Mouse (Mus musculus) kidney, embryonic 16.5 days (tissue): ENCODE results near the gene Arnt2. TPM values are rescaled to one million over a fixed set of nuclear protein-coding genes. Genes with fewer than 3 reads are reported as not detected.

ENCODE experiments used
- ATAC-seq: fragments of 200-750 bp; cut with Nextera tagmentation; 2 replicates; pipeline ENCODE4 v1.8.0; 2017; ENCODE audit warnings: moderate TSS enrichment; ENCODE audit not compliant: low FRiP score, low TSS enrichment
- H3K27ac ChIP-seq: fragments of 300-500 bp; sonication (generic); 2 replicates; pipeline ENCODE4 v1.5.1; 2014; ENCODE audit warnings: low read length
- H3K27me3 ChIP-seq: fragments of 300-500 bp; sonication (generic); 2 replicates; pipeline ENCODE4 v1.6.1; 2014; ENCODE audit warnings: low read length, control low read depth, mixed read lengths; ENCODE audit not compliant: insufficient read depth
- H3K36me3 ChIP-seq: fragments of 300-500 bp; sonication (generic); 2 replicates; pipeline ENCODE4 v1.6.1; 2014; ENCODE audit warnings: low read length, control low read depth, mixed read lengths; ENCODE audit not compliant: insufficient read depth
- H3K4me1 ChIP-seq: fragments of 300-500 bp; sonication (generic); 2 replicates; pipeline ENCODE4 v1.6.1; 2014; ENCODE audit warnings: low read length, control low read depth, mixed read lengths; ENCODE audit not compliant: insufficient read depth
- H3K4me2 ChIP-seq: fragments of 300-500 bp; sonication (generic); replicated peaks from 2 replicates; pipeline ENCODE4 v1.6.1; 2014; ENCODE audit warnings: low read depth, low read length
- H3K4me3 ChIP-seq: fragments of 300-500 bp; sonication (generic); 2 replicates; pipeline ENCODE4 v1.5.1; 2014; ENCODE audit warnings: mild to moderate bottlenecking, low read length
- H3K9ac ChIP-seq: fragments of 300-500 bp; sonication (generic); replicated peaks from 2 replicates; pipeline ENCODE4 v1.6.1; 2014; ENCODE audit warnings: low read length
- H3K9me3 ChIP-seq: fragments of 300-500 bp; sonication (generic); 2 replicates; pipeline ENCODE4 v1.6.1; 2016; ENCODE audit warnings: low read length, control low read depth
- WGBS: fragments of 180-500 bp; shearing (Covaris S2); extraction: QIAGEN DNeasy Blood & Tissue Kit; methylation state at CpG from one replicate; pipeline ENCODE4 v1.1.7; 2014; 5-methylcytosine and 5-hydroxymethylcytosine counted together
- polyA plus RNA-seq: library from polyadenylated mRNA; unstranded; fragments of >200 nt; fragmentation: Nextera tagmentation; extraction: Ambion mirVana; gene quantifications from 2 replicates; pipeline ENCODE4 v1.2.1, GENCODE M21; 2015

The Arnt2 gene
- polyA plus RNA-seq, 1 experiment from 2014 or later, result 10.8 TPM

GRCm38 (mm10) chr7:84355619-84356570 lies 54.1 kb downstream of the Arnt2 start:
- Histone ChIP-seq H3K4me1 (peaks cover 6% of the 10 kb centered on the region), H3K36me3 (no peaks in the 10 kb centered on the region), H3K27ac (no peak overlapping the region), H3K9me3 (no peaks in the 10 kb centered on the region), H3K9ac (no peak overlapping the region), H3K4me2 (no peak overlapping the region), H3K4me3 (no peak overlapping the region), H3K27me3 (no peaks in the 10 kb centered on the region)
- WGBS, result 61% methylated on average over 10 of the region's 10 CpGs
- no peak for ATAC-seq

DNA sequence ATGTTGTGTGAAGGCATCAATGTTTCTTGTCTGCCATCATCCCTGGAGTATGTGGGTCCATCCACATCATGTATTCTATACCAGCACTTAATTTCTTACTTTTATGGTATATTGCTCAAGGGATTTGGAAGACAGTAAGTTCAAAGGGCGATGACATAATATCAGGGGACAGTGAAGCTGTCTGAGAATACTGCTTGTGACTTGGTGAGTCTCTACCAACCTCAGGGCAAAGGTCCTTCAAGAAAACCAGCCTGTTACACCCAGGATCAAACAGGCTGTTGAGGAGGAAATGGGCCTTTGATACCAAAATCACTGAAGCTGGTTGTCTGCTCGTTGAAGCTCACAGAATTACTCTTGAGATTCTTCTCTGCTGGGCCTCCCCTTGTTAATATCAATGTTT lies 55.1 kb downstream of the Arnt2 start:
- Histone ChIP-seq H3K36me3 (no peaks in the 10 kb centered on the region), H3K4me3 (no peak overlapping the region), H3K9me3 (no peaks in the 10 kb centered on the region), H3K4me2 (no peak overlapping the region), H3K27me3 (no peaks in the 10 kb centered on the region), H3K4me1 (peaks cover 6% of the 10 kb centered on the region), H3K9ac (no peak overlapping the region), H3K27ac (no peak overlapping the region)
- WGBS, result 80% methylated on average over 2 of the region's 2 CpGs
- no peak for ATAC-seq

DNA sequence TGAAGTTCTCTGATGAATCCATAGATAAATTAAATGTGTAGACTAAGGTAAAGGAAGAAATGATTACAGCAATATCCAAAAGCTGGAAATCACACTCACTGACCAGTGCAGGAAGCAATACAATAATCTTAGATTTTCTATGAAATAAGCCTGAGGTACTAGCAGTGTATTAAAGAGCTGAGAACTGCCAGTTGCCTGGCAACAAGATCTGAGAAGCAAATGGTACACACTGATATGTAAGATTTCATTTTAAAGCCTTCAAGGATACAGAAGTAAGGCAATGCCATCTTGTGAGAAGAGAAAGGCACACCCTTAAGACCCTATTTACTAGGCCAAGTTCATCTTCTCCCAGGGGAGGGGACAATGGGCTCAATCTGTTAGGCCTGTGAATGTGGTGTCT lies 59.4 kb downstream of the Arnt2 start:
- no peak for ATAC-seq
- no peak overlapping the region for H3K27ac ChIP-seq

GRCm38 (mm10) chr7:84349976-84350375 lies 60.0 kb downstream of the Arnt2 start:
- Histone ChIP-seq H3K4me1 (no peaks in the 10 kb centered on the region), H3K36me3 (peaks cover 9% of the 10 kb centered on the region; the same call in 1 of the 2 replicates), H3K27me3 (no peaks in the 10 kb centered on the region), H3K4me2 (no peak overlapping the region), H3K27ac (no peak overlapping the region), H3K9ac (no peak overlapping the region), H3K9me3 (no peaks in the 10 kb centered on the region), H3K4me3 (no peak overlapping the region)
- WGBS, result 79% methylated on average over 2 of the region's 2 CpGs
- ATAC-seq, result no peak

More for the DNA sequence above, 59.4 kb downstream of the Arnt2 start:
- Histone ChIP-seq H3K4me3 (no peak overlapping the region), H3K4me2 (no peak overlapping the region), H3K27me3 (no peaks in the 10 kb centered on the region), H3K4me1 (no peaks in the 10 kb centered on the region), H3K9ac (no peak overlapping the region), H3K9me3 (no peaks in the 10 kb centered on the region), H3K36me3 (peaks cover 6% of the 10 kb centered on the region; the same call in 1 of the 2 replicates)

DNA sequence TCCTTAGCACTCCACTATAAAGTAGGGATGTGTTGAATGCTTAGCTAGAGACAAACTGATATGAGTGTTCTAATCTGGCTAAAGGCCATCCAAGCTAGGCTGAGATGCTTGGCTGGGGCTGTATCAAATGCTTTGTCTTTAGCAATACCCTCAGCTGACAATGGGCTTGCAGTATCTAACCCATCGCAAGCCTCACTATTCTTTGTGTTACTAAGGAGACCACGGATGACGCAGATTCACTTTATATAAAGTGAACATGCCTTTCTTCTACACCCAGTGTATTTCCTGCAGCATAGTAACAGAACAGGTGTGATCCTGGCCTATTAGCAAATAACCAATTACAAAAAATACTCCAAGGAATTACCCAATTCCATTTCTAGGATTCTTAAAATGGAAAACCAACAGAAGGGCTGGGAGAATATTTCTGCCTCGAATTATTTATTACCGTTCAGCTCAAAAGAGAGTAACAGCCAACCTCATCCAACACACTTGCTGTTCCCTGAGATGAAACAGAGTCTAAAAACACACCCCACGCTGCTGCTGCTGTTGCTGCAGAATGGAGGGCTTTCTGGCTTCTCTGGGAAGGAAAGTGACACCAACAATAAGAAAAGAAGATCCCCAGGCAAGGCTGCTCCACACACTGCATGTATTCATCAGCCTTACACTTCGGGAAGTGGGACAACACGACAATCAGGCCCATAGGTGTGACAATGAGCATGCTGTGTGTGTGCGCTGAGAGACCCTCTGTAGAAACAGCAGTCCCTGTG lies 61.6 kb downstream of the Arnt2 start:
- Histone ChIP-seq H3K9ac (no peak overlapping the region), H3K4me1 (no peaks in the 10 kb centered on the region), H3K27me3 (no peaks in the 10 kb centered on the region), H3K9me3 (peaks cover under 1% of the 10 kb centered on the region; the same call in 1 of the 2 replicates), H3K36me3 (peaks cover 17% of the 10 kb centered on the region), H3K4me3 (no peak overlapping the region), H3K4me2 (no peak overlapping the region), H3K27ac (no peak overlapping the region)
- WGBS, result 94% methylated on average over 9 of the region's 9 CpGs
- no peak for ATAC-seq

GRCm38 (mm10) chr7:84343160-84343559 lies 66.8 kb downstream of the Arnt2 start:
- Histone ChIP-seq H3K4me1 (no peaks in the 10 kb centered on the region), H3K27me3 (no peaks in the 10 kb centered on the region), H3K4me2 (no peak overlapping the region), H3K4me3 (no peak overlapping the region), H3K36me3 (peaks cover 17% of the 10 kb centered on the region), H3K9me3 (peaks cover 3% of the 10 kb centered on the region; the same call in 1 of the 2 replicates), H3K27ac (no peak overlapping the region), H3K9ac (no peak overlapping the region)
- WGBS, result 95% methylated on average over 3 of the region's 3 CpGs
- ATAC-seq, result no peak

- Histone ChIP-seq H3K27me3 (no peaks in the 10 kb centered on the region), H3K4me1 (peaks cover 5% of the 10 kb centered on the region; the same call in 1 of the 2 replicates), H3K4me2 (no peak overlapping the region), H3K27ac (no peak overlapping the region), H3K9ac (no peak overlapping the region), H3K36me3 (peaks cover 11% of the 10 kb centered on the region), H3K9me3 (peaks cover 3% of the 10 kb centered on the region; the same call in 1 of the 2 replicates), H3K4me3 (no peak overlapping the region)
- WGBS, result 76% methylated on average over 1 of the region's 1 CpGs
- ATAC-seq, result no peak
Measured at GRCm38 (mm10) chr7:84341001-84341400, 69.0 kb downstream of the Arnt2 start.

- Histone ChIP-seq H3K36me3 (peaks cover 7% of the 10 kb centered on the region), H3K9ac (no peak overlapping the region), H3K4me3 (no peak overlapping the region), H3K27me3 (no peaks in the 10 kb centered on the region), H3K27ac (no peak overlapping the region), H3K9me3 (peaks cover 3% of the 10 kb centered on the region; the same call in 1 of the 2 replicates), H3K4me2 (no peak overlapping the region), H3K4me1 (peaks cover 9% of the 10 kb centered on the region; the same call in 1 of the 2 replicates)
- WGBS, result 55% methylated on average over 1 of the region's 1 CpGs
- no peak for ATAC-seq
Measured at GRCm38 (mm10) chr7:84339186-84339585, 70.8 kb downstream of the Arnt2 start.

DNA sequence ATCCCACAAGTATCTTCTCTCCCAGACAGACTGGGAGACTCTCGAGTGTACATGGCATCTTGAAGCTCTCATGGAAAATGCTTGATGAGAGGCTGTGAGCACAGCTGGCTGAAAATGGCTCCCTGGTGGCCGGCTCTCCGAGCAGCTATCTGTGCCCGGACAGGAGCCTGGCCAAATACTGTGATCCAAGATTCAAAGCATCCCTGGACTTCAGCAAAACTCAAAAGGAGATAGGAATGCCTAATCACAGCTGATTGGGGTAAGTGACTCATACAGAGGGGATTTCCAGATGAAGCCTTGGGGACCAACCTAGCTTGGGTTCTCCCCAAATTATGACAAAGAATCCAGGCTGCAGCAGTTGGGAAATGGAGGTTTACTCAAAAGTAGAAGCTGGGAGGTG lies 72.2 kb downstream of the Arnt2 start:
- no peak overlapping the region for H3K4me2 ChIP-seq
- no peaks in the 10 kb centered on the region for H3K9me3 ChIP-seq
- H3K27ac ChIP-seq, result no peak overlapping the region
- no peak overlapping the region for H3K4me3 ChIP-seq
- H3K27me3 ChIP-seq, result no peaks in the 10 kb centered on the region
- no peaks in the 10 kb centered on the region for H3K36me3 ChIP-seq
- peaks cover 12% of the 10 kb centered on the region; the same call in 1 of the 2 replicates for H3K4me1 ChIP-seq
- WGBS, result 88% methylated on average over 4 of the region's 4 CpGs
- H3K9ac ChIP-seq, result no peak overlapping the region
- ATAC-seq, result no peak
